Mouse (Mus musculus) heart, embryonic 12.5 days (tissue): ENCODE measurements around the gene Ifne. TPM values are rescaled to one million over a fixed set of nuclear protein-coding genes. Genes with fewer than 3 reads are reported as not detected.

Source experiments
- ATAC-seq: fragments of 200-750 bp; cut with Nextera tagmentation; 2 replicates; pipeline ENCODE4 v1.8.0; 2017; ENCODE audit warnings: moderate TSS enrichment, moderate library complexity; ENCODE audit not compliant: insufficient number of reproducible peaks, low FRiP score
- H3K27ac ChIP-seq: fragments of 300-500 bp; sonication (generic); 2 replicates; pipeline ENCODE4 v1.5.1; 2016; ENCODE audit warnings: mild to moderate bottlenecking, moderate library complexity; ENCODE audit not compliant: poor library complexity, severe bottlenecking
- H3K27me3 ChIP-seq: fragments of 300-500 bp; sonication (generic); replicated peaks from 2 replicates; pipeline ENCODE4 v1.6.1; 2016; ENCODE audit warnings: mild to moderate bottlenecking, moderate library complexity
- H3K36me3 ChIP-seq: fragments of 300-500 bp; sonication (generic); 2 replicates; pipeline ENCODE4 v1.6.1; 2016; ENCODE audit warnings: mild to moderate bottlenecking, moderate library complexity
- H3K4me1 ChIP-seq: fragments of 300-500 bp; sonication (generic); replicated peaks from 2 replicates; pipeline ENCODE4 v1.6.1; 2016; ENCODE audit warnings: mild to moderate bottlenecking
- H3K4me2 ChIP-seq: fragments of 300-500 bp; sonication (generic); 2 replicates; pipeline ENCODE4 v1.6.1; 2016; ENCODE audit warnings: mild to moderate bottlenecking, moderate library complexity
- H3K4me3 ChIP-seq: fragments of 300-500 bp; sonication (generic); 2 replicates; pipeline ENCODE4 v1.5.1; 2016; ENCODE audit warnings: mild to moderate bottlenecking
- H3K9ac ChIP-seq: fragments of 300-500 bp; sonication (generic); 2 replicates; pipeline ENCODE4 v1.6.1; 2016; ENCODE audit warnings: mild to moderate bottlenecking, moderate library complexity
- H3K9me3 ChIP-seq: fragments of 300-500 bp; sonication (generic); replicated peaks from 2 replicates; pipeline ENCODE4 v1.6.1; 2016; ENCODE audit warnings: mild to moderate bottlenecking, moderate library complexity
- WGBS: fragments of 180-500 bp; shearing (Covaris S2); methylation state at CpG from one replicate; pipeline ENCODE4 v1.1.7; 2016; 5-methylcytosine and 5-hydroxymethylcytosine counted together
- polyA plus RNA-seq: library from polyadenylated mRNA; unstranded; fragments of >200 nt; fragmentation: Nextera tagmentation; extraction: Ambion mirVana; gene quantifications from 2 replicates; pipeline ENCODE4 v1.2.1, GENCODE M21; 2016

The Ifne gene
- polyA plus RNA-seq, 1 experiment from 2014 or later: not detected

DNA sequence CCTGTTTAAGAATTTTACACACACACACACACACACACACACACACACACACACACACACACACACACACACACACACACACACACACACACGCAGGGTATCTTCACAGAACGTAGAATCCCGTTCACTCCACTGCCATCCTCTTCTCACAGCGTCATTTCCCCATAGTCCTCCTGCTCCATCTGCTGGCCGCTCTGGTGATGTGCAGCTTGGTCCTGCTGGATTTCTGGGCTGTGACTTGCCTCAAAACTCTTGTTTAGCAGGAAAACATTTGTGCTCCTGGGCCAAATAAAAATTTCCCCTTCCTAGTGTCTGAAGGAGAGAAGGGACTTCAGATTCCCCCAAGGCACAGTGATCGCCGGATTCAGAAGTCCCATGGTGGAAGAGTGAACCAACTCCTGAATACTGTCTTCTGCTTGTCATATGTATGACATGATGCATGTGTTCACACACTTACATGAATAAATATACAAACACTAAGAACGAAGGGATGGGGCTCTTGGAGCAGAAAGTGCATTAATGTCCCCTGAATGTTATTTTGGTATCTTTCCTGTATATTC lies 12.6 kb downstream of the Ifne start:
- Histone ChIP-seq H3K9me3 (no peaks in the 10 kb centered on the region), H3K27ac (no peak overlapping the region), H3K4me2 (peak overlapping the region; percentile 98), H3K27me3 (peaks cover 21% of the 10 kb centered on the region), H3K9ac (no peak overlapping the region), H3K4me1 (0 out of 2 replicates have a peak, but pooled peaks cover 9% of the 10 kb centered on the region), H3K36me3 (no peaks in the 10 kb centered on the region), H3K4me3 (peak overlapping the region; percentile 73)
- under 1% methylated on average over 7 of the region's 8 CpGs for WGBS
- 0 out of 2 replicates have a peak, but pooled peaks have one; percentile 7 for ATAC-seq

DNA sequence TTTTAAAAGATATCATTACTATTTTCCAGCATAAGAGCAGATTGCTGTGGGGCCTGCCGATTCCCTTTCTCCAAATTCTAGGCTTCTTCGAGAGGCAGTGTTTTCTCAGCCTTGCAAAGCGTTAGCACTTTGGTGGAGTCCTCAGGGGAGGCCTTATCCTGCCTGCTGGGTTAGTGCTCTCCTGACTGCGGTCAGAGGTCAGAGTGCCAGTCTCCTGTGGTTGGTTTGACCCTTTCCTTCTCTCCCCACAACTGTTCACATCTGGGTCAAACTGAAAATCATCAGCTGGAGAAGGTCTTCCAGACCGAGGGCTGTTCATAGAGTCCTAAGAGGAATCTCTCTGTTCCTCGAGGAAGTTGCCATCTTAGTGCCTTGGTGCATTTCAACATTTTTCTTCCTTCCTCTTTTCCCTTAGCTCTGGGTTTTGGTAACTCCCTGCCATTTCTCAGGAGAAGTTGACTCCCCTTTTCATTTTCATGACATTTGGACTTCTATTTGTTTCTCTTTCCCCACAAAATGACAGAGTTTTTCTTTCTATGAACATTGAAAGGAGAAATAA lies 14.9 kb downstream of the Ifne start:
- Histone ChIP-seq H3K4me2 (no peak overlapping the region), H3K9ac (no peak overlapping the region), H3K4me1 (0 out of 2 replicates have a peak, but pooled peaks cover 9% of the 10 kb centered on the region), H3K36me3 (no peaks in the 10 kb centered on the region), H3K9me3 (no peaks in the 10 kb centered on the region), H3K4me3 (no peak overlapping the region), H3K27me3 (peaks cover 30% of the 10 kb centered on the region), H3K27ac (no peak overlapping the region)
- 34% methylated on average over 6 of the region's 6 CpGs for WGBS
- ATAC-seq: no peak

DNA sequence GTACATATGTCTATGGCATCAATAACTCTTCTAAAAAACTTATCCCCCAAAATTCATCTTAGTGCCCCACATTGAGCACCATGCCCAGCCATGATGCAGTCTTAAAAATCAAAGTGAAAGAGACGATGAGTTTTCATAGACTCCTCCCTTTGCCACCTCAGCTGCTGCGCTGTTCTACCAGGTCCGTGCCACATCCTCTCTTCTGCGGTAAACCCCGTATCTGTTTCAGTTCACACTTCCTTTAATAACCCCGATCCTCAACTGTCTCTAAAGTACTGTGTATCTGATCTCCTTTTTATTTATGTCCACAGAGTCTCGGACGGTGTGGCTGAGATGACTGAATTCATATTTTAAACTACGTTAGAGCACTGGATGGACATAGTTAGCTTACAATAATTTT lies 15.4 kb downstream of the Ifne start:
- no peak for ATAC-seq
- no peak overlapping the region for H3K4me3 ChIP-seq
- H3K9ac ChIP-seq: no peak overlapping the region
- H3K36me3 ChIP-seq: no peaks in the 10 kb centered on the region
- WGBS: 58% methylated on average over 9 of the region's 9 CpGs
- peak overlapping the region; percentile 7; the same call in 1 of the 2 replicates for H3K4me2 ChIP-seq
- no peak overlapping the region for H3K27ac ChIP-seq
- peaks cover 30% of the 10 kb centered on the region for H3K27me3 ChIP-seq
- no peaks in the 10 kb centered on the region for H3K9me3 ChIP-seq
- H3K4me1 ChIP-seq: 0 out of 2 replicates have a peak, but pooled peaks cover 9% of the 10 kb centered on the region

- H3K4me2 ChIP-seq: no peak overlapping the region
- 0 out of 2 replicates have a peak, but pooled peaks cover 6% of the 10 kb centered on the region for H3K4me1 ChIP-seq
- 7% methylated on average over 7 of the region's 7 CpGs for WGBS
- H3K27ac ChIP-seq: no peak overlapping the region
- H3K4me3 ChIP-seq: no peak overlapping the region
- no peak overlapping the region for H3K9ac ChIP-seq
- no peak for ATAC-seq
- H3K9me3 ChIP-seq: no peaks in the 10 kb centered on the region
- H3K27me3 ChIP-seq: peaks cover 30% of the 10 kb centered on the region
- no peaks in the 10 kb centered on the region for H3K36me3 ChIP-seq
Measured at GRCm38 (mm10) chr4:88863309-88863708, 16.7 kb downstream of the Ifne start.

- no peak overlapping the region for H3K4me3 ChIP-seq
- no peak for ATAC-seq
- H3K9ac ChIP-seq: no peak overlapping the region
- no peak overlapping the region for H3K4me2 ChIP-seq
- H3K27me3 ChIP-seq: peaks cover 22% of the 10 kb centered on the region
- no peaks in the 10 kb centered on the region for H3K9me3 ChIP-seq
- no peaks in the 10 kb centered on the region for H3K36me3 ChIP-seq
- H3K27ac ChIP-seq: no peak overlapping the region
- no peaks in the 10 kb centered on the region for H3K4me1 ChIP-seq
Measured at GRCm38 (mm10) chr4:88859214-88859613, 20.8 kb downstream of the Ifne start.

DNA sequence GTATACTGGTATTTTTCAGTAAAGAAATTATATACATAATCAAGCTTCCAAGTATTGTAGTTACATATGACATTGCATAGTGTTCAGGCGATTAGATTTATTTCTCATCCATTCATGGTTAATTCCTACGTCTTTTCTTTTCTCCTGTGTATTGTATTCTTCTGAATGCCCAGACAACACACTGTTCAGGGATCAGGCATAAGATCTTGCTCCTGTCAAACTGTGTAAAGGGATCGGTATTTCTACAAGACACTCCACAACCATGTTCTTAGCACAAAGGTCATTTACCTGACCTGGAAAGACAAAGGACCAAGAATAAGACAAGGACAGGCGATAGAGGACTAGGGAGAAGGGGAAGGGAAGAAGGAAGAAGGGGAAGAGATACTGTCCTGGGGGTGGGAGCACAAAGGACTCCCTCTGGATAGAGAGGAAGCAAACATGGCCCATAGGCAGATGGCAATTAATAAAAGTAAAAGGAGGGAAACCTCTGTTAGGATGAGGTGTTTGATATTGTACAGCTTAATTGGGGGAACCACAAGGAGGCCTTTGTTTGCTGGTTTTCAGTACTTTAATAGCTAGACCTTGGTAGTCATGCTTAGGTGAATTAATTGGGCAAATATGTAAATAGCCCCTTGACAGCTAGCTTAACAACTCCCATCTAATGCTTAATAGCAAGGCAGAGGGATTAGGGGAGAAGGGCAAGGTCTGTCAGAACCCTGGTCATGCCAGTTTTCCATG lies 28.8 kb downstream of the Ifne start:
- Histone ChIP-seq H3K9ac (no peak overlapping the region), H3K4me3 (no peak overlapping the region), H3K4me1 (no peaks in the 10 kb centered on the region), H3K27me3 (0 out of 2 replicates have a peak, but pooled peaks cover 3% of the 10 kb centered on the region), H3K4me2 (no peak overlapping the region), H3K27ac (no peak overlapping the region), H3K9me3 (no peaks in the 10 kb centered on the region), H3K36me3 (no peaks in the 10 kb centered on the region)
- ATAC-seq: no peak
- WGBS: 72% methylated on average over 4 of the region's 4 CpGs

DNA sequence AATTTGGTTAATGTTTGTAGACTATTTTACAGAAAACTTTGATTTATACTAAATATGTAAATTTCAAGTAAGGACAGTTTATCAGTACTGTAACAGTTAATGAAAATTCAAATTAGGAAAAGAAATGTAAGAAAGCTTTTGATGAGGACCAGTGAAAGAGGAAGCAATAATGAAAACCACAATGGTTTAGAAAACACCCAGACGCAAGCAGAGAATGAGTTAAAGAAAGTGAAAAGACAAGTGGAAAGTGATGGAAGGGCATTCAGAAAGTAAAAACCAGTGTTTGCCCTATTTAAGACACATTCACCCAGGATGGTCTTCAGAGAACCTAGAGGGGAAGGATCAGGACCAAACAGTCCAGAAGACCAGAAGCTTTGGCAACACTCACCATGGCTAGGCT lies 30.3 kb downstream of the Ifne start, which contains the start of gene Ifna1:
Ifna1 (plus strand) TSS at position 390 of the 400 bp plus-strand sequence.
- WGBS: 82% methylated on average over 1 of the region's 1 CpGs

DNA sequence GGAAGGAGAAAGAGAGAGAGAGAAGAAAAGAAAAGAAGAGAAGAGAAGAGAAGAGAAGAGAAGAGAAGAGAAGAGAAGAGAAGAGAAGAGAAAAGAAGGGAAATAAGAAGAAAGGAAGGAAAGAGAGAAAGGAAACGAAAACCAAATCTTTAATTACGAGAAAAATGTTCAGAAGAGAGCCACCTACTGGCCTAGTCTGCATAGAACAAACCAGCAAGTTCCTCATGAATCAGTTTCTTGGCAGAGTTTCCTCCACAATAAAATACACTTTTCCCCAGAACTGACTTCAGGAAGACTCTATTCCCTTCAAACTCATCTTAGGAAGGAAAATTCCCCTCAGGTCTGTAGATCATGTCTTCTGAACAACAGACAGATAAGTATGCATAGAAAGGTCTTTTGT lies 34.7 kb downstream of the Ifne start:
- ATAC-seq: no peak
- no peak overlapping the region for H3K4me3 ChIP-seq
- peaks cover 5% of the 10 kb centered on the region; the same call in 1 of the 2 replicates for H3K27me3 ChIP-seq
- no peaks in the 10 kb centered on the region for H3K4me1 ChIP-seq
- no peak overlapping the region for H3K4me2 ChIP-seq
- no peaks in the 10 kb centered on the region for H3K36me3 ChIP-seq
- no peaks in the 10 kb centered on the region for H3K9me3 ChIP-seq
- no peak overlapping the region for H3K9ac ChIP-seq
- H3K27ac ChIP-seq: no peak overlapping the region
- 47% methylated on average over 2 of the region's 2 CpGs for WGBS

More for the DNA sequence above, 30.3 kb downstream of the Ifne start, which contains the start of gene Ifna1:
- H3K4me2 ChIP-seq: no peak within 1 kb of the TSS
- no peaks in the 10 kb centered on the region for H3K36me3 ChIP-seq
- H3K9ac ChIP-seq: no peak within 1 kb of the TSS
- no peak within 1 kb of the TSS for H3K27ac ChIP-seq
- no peak within 1 kb of the TSS for H3K4me3 ChIP-seq
- 0 out of 2 replicates have a peak, but pooled peaks cover 3% of the 10 kb centered on the region for H3K27me3 ChIP-seq
- no peaks in the 10 kb centered on the region for H3K9me3 ChIP-seq
- H3K4me1 ChIP-seq: no peaks in the 10 kb centered on the region
- no peak for ATAC-seq

- no peaks in the 10 kb centered on the region for H3K9me3 ChIP-seq
- ATAC-seq: no peak
- no peaks in the 10 kb centered on the region for H3K4me1 ChIP-seq
- no peak within 1 kb of the TSS for H3K9ac ChIP-seq
- H3K36me3 ChIP-seq: no peaks in the 10 kb centered on the region
- no peak within 1 kb of the TSS for H3K4me2 ChIP-seq
- peaks cover 5% of the 10 kb centered on the region; the same call in 1 of the 2 replicates for H3K27me3 ChIP-seq
- no peak within 1 kb of the TSS for H3K4me3 ChIP-seq
- WGBS: 53% methylated on average over 2 of the region's 2 CpGs
- H3K27ac ChIP-seq: no peak within 1 kb of the TSS
Measured at GRCm38 (mm10) chr4:88841438-88841911, 38.5 kb downstream of the Ifne start, which contains the start of gene Ifna4. Ifna4 (plus strand) TSS chr4:88841861.

DNA sequence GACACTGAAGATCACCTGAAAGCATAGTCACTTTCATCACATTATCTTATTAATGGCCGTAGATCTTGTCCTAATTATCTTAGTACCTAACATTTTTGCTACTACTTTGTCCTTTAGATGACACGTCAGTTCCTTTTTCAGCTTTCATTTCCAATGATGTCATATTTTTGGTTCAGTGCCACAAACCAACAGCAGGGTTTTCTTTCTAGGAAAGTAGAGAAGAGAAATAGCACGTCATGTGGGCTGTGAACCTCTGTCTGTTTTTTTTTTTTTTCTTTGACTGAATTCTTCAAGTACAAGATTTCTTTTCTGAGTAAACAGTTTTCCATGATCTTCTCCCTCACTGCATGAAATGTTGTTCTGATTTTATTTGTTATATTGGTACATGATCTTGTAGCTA lies 39.9 kb downstream of the Ifne start:
- H3K27ac ChIP-seq: no peak overlapping the region
- no peak overlapping the region for H3K9ac ChIP-seq
- no peaks in the 10 kb centered on the region for H3K4me1 ChIP-seq
- WGBS: 58% methylated on average over 3 of the region's 3 CpGs
- no peaks in the 10 kb centered on the region for H3K36me3 ChIP-seq
- peaks cover 5% of the 10 kb centered on the region; the same call in 1 of the 2 replicates for H3K27me3 ChIP-seq
- no peaks in the 10 kb centered on the region for H3K9me3 ChIP-seq
- H3K4me2 ChIP-seq: no peak overlapping the region
- no peak for ATAC-seq
- no peak overlapping the region for H3K4me3 ChIP-seq

DNA sequence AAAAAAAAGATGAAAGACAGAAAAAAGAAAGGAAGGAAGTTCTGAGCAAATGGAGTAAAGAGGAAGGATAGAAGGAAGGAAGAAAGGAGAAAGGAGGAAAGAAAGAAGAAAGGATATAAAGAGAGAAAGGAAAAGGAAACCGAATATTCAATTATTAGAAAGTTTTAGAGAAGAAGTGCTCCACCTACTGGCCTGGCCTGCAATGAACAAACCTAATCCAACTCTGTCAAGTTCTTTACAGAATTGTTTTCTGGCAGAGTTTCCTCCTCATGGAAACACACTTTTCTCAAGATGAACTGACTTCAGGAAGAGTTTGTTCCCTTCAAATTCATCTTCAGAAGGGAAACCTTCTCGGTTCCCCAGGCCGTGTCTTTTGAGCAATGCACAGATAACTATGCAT lies 41.2 kb downstream of the Ifne start:
- Histone ChIP-seq H3K36me3 (no peaks in the 10 kb centered on the region), H3K27ac (no peak overlapping the region)
- 40% methylated on average over 3 of the region's 3 CpGs for WGBS

More for the DNA sequence above, 41.2 kb downstream of the Ifne start:
- Histone ChIP-seq H3K4me1 (no peaks in the 10 kb centered on the region), H3K4me2 (no peak overlapping the region), H3K9ac (no peak overlapping the region), H3K27me3 (peaks cover 5% of the 10 kb centered on the region; the same call in 1 of the 2 replicates), H3K4me3 (no peak overlapping the region), H3K9me3 (no peaks in the 10 kb centered on the region)
- ATAC-seq: no peak
